Mouse (Mus musculus) thymus, postnatal 10 days (tissue): ENCODE measurements at regions not wholly inside any gene's neighbourhood (a gene's known extent, or its start where the extent isn't known, plus 50 kb on each side); places are given as distances from the start of the nearest gene placed in this dataset.

ENCODE experiments used
- DNase-seq, 2 experiments: peaks; one replicate each; pipeline ENCODE4 v3.0.0; 2021; ENCODE audit warnings: low spot score in 2 of 2

DNA sequence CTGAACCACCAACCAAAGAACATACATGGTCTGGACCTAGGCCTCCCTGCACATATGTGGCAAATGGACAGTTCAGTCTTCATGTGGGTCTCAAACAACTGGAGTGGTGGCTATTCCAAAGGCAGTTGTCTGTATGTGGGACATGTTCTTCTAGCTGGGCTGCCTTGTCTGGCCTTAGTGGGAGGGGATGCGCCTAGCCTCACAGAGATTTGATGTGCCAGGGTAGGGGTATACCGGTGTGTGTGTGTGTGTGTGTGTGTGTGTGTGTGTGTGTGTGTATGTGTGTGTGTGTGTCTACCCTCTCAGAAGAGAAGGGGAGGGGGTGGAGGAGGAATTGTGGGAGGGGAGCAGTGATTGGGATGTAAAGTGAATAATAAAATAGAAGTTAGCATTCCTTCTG, 344.0 kb downstream of the Dhx35 start:
- DNase-seq = no peak

DNA sequence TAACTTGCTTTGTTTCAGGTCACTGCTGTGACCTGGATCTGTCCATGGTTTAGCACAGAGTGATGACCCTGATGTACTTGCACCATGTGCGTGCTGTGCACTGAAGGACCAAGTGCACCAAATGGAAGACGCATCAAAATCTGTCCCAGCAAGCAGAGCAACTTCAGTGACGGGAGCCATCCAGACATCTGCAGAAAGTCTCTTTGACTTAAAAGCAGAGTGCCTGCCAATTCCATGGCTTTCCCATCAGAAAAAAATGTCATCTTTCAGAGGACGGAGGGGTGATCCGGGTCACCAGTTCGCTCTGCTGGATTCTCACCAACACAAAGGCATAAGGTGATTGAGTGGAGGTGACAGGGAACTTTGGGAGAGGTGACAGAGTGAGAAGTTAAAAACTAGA, 351.4 kb downstream of the Dhx35 start:
- DNase-seq = no peak

DNA sequence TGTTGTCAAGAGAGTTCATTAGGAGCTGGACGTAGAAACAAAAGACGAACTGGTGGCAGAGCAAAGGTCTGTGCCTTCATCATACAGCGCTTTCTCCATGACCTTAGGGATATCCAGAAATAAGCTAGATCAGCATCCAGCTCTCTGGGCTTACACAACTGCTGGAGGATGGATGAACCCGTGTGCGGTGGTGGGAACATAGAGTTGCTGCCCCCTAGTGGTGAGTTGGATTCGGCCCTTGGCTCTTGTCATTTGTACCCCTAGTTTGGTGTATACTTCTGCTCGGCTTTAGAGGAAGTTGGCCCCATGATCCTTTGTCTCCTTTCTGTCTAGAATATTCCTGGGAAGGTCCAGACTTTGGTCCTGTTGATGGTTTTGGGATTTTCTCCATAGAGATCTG, 369.4 kb downstream of the Dhx35 start:
- DNase-seq = peak in 1 of 2 experiments; percentile 14

DNA sequence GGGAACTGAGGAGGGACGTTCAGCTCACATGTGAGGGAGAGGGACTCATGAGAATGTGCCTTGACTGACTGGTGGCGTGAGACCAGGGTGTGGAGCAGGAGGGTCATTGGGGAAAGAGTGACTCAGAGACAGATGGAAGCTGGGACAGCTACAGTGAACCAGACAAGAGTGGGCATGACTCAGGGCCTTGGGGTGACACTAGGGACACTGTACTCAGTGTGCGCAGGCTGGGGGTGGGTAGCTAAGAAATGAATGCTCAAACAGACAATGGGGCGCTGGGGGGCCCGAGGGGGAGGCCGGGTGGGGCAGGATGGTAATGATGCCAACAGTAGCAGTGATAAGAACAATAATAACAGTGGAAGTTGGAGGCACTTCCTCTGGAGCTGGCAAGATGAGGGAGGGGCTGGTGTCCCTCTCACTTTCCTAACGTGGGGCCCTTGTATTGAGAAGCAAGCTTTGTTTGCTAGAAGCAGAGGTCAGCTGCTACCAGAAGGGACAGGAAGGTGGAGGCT, 374.0 kb downstream of the Dhx35 start:
- no peak for DNase-seq

DNA sequence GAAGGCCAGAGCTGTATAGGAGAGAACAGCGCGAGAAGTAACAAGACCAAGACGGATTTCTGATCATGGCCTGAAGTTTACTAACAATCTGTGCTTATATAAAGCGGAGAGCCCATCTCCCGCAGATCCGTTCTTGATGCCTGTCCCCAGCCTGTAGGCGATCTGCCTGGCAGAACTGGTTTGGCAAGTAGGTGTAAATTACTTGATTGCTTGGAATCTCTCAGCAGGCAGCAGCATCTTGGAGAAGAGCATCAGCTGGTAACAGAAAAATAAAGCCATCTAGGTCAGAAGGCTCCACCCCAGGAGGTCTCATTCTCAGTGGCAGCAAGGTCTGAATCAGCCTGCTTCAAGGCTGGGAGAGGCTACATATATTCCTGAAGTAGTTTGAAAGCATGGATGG, 401.5 kb downstream of the Dhx35 start:
- no peak for DNase-seq

DNA sequence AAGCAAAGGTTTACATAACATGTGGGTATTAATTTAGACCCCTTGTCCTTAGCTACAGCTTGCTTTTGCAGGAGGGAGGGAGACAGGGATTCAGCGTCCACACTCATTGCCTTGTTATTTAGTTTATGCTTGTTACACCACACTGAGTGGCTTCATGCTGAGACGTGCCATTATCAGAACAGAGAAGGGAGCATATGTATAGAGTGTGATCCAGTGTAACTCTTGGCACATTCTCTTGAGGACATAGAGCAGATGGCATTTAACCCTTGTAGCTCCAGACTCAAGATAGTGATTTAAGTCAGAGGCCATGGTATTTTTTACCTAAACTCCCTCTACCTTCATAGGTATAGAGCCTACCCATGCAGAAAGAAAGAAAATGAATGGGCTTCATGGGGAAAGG, 437.7 kb downstream of the Dhx35 start:
- DNase-seq = no peak

DNA sequence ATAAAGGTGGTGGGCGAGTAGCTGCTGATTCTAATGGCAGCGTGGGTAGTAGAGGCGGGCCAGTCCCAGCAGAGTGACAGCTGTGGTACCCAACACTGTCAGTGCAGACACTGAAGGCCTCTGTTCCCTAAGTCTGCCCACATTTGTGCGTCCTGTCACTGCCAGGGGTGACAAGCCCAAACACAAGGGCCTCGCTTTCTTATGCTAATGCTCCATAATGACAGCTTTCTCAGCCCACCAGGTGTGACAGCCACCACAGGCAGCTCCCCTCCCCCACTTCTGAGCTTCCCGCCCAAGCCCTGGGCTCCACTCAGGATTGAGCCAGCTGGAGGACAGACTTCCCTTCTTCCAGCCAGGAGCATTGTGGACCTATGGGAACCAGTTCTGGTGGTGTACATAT, 440.4 kb downstream of the Dhx35 start:
- DNase-seq = no peak

DNA sequence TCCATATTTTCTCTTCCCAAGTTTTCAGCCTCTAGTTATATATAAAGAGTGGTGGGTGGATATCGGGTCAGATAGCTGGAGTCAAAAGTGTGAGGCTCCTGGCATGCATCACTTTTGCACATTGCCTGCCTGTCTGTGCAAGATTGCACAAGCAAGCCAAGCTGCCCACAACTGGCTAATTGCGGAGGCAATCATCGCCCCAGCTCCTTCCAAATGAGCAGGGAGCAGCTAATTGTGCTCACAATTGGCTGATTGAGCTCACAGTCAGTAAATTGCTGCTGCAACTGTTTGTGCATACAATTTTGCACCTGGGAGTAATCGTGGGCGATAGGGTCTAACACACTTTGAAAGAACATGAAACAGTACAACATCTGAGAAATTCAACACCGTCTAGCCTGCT, 455.5 kb downstream of the Dhx35 start:
- DNase-seq = no peak

DNA sequence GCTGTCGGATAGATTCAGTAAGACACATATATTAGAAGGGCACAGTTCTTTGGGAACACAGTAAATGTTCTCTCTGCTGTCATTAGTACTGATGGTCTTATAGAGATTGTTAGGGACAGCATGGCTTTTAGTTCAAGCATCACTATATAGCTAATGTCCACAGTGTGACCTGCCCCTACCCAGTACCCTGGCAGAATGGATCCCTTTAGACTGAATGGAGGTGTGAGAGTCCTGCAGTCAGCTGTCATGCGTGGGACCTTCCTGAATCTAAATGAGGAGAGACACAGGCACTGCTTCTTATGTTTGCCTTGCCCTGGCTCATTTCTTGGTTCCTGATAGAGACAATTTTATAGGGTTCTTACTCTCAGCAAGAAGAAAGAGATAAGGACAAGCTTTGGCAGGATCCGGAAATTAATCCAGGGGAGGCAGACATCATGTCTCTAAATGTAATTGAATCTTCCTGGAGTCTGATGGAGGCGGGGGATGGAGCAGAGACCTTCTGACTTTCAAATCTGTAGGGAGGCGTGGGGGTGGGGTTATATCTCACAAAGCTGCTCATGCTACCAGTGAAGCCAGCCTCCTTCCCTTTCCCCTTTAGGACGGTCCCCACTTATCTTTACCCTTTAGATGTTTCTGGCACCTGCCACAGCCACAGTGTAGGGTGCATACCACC, 456.5 kb downstream of the Dhx35 start:
- DNase-seq = no peak

DNA sequence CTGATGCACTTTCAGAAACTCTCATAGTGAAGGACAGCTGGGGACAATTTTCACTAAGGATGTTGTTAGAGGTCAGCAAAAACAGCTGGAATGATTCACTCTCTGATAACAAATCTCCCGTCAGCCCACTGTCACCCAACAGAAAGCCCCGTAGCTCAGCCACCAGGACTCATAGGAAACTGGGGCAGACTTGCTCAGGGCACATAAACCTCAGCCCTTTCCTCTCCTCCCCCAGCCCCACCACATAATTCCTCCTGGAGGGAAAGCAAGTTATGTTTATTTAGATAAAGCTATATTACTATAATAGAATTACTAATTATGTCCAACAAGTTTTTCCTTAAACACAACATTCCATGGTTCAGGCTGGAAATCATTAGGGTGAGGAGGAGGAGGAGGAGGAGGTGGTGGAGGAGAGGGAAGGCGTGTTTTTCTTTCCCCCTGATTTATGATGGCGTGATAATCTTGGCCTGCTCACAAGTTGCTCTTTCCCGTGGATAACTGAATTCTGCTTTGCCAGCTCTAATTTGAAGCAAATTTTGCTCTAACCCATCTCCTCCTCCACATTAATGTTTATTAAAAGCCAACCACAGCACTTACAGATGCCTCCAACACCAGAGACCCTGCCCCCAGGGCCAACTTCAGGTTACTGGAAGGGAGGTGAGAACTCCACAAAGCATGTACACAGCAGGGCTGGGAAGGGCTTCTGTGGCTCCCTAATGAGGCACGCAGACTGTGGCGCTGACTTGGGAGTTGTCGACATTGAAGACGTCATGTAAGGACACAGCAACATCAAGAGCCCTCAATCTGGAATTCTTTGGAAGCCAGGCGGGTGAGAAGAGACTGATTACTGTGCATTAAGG, 475.8 kb downstream of the Dhx35 start:
- DNase-seq = no peak

DNA sequence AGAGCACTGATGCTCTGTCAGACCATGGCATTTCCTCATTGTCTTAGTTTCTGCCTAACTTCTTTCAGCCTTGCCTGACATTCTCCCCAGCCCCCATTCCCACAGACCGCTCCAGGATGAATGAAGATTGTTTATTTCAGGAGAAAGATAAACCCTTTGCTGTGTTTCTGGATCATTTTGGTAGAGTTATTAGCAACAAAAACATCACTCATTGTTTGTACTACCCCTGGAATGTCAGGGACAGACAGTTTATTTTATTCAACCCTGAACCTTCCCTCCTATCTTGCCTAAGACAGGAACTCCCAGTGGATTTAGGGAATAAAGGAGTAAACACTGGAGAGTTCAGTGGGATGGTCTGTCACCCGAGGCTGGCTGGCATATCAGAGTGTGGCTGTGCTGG, 484.3 kb downstream of the Dhx35 start:
- no peak for DNase-seq

DNA sequence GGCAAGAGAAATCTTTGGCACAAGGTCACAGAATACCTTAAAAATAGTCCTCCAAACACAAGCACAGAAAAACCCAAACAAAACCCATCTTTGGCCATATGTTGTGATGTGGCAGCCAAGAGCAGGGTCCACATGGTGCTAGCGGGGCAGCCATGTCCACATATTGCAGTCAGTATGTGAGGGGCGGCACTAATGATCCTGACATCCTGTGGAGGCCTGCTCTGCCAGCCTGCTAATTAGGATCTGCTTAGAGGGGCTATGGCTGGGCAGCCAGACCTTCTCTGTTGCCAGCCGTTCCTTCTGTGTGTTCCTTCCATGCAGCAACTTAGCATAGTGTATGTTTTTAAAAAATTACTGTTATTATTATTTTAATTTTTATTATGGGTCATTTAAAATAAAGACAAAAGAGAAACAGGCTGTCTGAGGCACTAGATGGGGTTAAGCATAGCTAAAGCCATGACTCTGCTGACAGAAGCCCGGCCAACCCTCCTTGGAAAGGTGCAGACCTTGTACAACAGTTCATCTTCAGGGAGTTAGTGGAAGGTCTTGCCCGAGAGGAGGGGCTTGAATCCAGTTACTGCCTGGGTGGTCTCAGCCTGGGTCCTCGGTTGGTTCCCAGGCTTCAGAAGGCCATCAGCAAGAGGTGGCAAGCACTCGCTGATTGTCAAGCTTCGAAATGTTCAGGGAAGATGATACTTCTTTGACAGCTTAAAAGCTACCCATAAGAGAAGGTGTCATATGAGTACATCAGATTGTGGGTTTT, 487.1 kb downstream of the Dhx35 start:
- DNase-seq = no peak

DNA sequence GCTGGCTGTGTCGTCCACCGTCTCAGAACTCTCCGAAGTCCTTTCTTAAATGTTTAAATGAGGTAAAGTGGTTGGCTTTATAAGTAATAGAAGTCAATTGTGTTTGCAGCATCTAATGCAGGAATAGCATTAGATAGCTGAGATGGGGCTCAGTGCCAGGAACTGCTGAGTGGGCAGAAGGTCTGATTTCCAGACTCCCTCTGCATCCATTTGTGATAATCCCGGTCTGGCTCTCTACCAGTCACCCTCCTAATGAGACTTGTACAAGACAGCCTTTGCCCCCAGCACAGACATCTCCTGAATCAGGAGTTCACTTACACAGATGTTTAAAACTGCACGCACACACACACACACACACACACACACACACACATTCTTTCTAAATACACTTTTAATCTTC, 489.5 kb downstream of the Dhx35 start:
- no peak for DNase-seq

DNA sequence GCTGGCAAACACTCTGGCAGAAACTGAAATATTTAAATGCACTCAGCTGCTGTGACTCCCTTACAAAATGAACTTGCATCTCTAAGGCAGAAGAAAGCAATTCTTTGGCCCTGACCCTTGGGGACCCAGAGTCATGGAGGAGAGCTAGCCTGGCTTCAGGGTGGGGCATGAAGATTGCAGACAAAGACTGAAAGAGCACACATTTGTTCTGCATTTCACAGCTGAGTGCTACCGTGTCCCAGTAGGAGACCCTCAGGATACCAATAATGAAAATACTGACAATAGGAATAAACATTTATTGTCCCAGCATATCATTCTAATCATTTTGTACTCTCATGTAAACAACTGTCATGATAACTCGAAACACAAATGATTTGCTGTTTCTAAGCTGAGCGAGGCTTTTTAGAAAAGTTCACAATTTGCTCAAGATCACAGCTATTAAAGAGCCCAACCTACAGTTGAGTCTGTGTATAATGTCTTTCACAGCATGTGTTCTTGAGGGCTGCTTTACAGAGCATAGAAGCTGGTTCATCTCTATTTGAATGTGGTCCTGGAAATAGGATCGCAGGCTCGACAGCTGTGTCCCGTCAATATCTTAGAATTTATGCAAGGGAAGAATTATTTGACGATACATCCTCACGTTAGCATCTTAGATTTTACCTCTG, 490.1 kb downstream of the Dhx35 start:
- no peak for DNase-seq

DNA sequence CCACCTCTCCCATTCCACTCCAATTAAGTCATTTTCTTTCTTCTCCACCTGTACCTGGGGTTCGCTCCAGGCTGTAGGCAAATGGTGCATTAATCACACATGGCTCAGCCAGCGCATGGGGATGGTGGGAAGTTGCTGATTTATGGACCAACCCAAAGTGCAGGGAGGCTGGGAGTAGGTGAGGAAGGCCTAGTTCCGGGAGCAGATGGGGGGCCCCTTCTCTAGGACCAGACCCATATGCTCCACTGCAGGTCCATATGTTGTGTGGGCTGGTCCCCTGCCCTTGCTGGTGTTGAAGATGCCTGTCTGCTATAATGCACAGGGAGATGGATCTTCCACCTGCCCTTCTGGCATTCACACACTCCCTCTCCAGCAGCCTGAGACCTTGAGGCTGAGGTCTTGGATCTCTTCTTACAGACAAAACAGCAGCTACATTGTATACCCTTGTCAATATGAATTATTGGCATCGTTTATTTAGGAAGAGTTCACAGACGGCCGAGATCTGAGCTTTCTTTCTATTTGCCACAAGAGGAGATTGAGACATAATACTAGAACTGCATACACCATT, 493.5 kb downstream of the Dhx35 start:
- no peak for DNase-seq

DNA sequence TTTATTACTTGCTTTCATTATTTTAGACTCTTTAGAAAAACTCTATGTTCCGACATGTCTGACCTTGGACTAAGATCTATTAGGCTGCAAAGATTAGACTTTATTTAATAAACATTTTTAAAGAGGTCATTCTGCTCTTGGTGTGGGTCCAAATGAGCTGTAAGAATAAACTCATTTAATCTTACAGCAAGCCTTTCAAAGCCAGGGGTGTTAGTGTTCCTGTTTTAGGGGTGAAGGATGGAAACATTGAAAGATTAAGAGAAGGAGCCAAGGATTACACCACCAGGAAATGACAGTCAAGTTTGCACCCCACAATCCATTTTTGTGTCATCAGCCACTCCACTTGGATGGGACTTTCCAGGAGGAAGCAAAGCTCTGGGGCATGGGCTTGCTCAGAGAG, 495.5 kb downstream of the Dhx35 start:
- no peak for DNase-seq

DNA sequence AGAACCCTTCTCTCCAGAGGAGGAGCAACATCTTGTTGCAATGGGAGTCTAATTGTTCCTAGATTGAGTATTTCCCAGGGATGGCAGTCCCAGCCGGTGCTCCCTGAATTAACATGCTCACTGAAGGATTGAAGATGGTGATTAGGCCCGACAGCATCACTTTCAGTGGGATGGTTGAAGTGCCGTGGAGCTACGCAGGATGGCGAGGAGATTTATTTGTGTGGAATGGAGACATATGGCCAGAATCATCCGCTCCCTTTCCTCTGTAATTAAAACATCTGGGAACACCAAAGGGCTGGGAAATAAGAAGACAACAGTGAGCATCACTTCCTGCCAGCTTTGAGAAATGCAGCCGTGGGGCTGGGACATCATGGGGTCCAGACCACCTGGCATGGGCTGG, 512.4 kb downstream of the Dhx35 start:
- DNase-seq = no peak

DNA sequence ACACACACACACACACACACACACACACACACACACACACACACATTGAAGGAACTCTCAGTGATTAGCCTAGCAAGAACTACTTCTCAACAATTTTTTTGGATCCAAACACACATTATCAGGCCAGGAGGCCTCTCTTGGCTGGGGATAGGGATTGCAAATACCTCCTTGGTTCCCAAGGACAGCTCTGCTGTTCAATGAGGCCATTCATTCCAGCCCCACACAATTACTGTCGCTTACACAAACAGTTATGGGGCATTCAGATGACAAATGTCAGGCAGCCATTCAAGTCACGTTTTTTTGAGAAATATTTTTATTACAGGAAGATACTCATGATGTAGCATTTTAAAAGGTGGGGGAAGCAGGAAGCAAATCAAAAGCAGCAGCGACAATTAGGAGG, 540.1 kb downstream of the Dhx35 start:
- no peak for DNase-seq

DNA sequence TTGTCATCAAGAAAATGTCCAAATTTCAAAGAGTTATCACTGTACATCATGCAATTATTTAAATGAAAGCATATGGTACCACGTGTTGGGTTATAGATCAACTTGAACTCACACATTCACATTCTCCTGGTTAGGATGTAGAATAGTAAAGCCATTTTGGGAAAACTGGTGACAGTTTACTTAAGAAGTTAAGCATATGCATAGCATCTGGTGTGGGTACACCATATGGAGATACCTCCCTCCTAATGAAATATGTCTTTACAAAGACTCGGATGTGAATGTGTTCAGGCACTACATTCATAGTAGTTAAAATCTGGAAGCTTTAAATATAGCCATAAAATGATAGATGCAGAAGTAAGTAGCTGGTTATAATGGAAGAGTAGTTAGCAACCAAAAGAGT, 542.0 kb downstream of the Dhx35 start:
- DNase-seq = no peak

DNA sequence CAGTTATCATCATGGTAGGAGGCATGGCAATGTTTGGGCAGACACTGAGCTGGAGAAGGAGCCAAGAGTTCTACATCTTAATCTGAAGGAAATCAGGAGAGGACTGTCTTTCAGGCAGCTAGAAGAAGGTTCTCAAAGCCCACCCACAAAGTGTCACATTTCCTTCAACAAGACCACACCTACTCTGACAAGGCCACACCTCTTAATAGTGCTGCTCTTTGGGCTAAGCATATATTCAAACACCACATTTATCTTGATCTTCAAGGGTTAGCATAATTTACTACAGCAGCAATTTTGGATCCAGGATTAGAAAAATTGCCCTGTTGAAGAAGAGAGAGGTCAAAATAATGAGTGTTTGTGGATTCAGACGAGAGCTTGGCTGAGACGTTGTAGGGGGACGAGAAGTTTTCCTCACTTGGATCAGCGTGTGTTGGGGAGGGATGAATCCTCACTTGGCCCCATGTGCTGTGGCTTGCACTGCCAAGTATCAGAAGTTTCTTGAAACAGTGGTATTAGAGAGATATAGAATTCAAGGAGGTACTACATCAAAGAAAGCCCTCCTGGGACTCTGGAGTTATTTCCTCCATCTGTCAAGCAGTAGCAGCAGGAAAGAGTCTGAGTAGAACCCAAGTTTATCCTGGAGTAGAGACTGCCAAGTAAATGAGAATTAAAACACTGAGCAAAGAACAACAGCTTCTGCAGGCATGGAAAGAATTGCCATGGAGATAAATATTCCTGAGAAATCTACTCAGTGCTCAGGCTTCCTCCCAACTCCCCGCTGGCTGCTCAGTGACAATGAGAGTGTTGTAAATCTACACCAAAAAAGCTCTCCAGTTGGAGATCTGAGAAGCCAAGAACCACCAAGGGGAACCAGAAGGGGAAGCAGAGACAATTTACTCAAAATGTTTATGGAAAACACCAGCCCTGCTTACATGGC, 549.3 kb downstream of the Dhx35 start:
- no peak for DNase-seq

DNA sequence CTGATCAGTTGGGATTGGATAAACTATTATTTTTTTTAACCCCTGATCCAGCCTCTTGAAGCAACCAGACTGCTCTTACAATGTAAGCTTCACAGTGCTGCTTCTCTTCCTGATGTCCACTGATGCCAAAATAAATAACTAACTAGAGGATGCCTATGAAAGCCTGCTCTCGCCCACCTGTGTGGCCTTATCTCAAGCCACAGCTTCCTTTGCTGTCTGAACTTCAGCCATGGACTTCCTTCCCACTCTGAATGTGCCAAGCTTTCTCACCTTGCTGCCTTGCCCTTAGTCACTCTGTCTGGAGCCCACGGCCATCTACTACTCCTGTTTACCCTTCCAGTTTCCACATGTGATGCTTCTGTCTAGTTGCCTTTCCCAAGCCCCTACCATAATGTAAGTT, 559.6 kb downstream of the Dhx35 start:
- no peak for DNase-seq
